Mouse (Mus musculus) forebrain, postnatal 0 days (tissue): ENCODE results near the gene Plce1. TPM values are rescaled to one million over a fixed set of nuclear protein-coding genes. Genes with fewer than 3 reads are reported as not detected.

Experiments
- ATAC-seq: fragments of 200-750 bp; cut with Nextera tagmentation; 2 replicates; pipeline ENCODE4 v1.8.0; 2017; ENCODE audit warnings: mild to moderate bottlenecking, moderate library complexity
- DNase-seq: peaks from one replicate; pipeline ENCODE4 v3.0.0-alpha.2; 2015
- H3K27ac ChIP-seq: fragments of 300-500 bp; sonication (generic); 2 replicates; pipeline ENCODE4 v1.5.1; 2014; ENCODE audit warnings: low read depth, mild to moderate bottlenecking, antibody characterized with exemption, low read length, moderate library complexity, mixed read lengths
- H3K27me3 ChIP-seq: fragments of 300-500 bp; sonication (generic); 2 replicates; pipeline ENCODE4 v1.6.1; 2014; ENCODE audit warnings: mild to moderate bottlenecking, low read length, mixed read lengths; ENCODE audit not compliant: insufficient read depth
- H3K36me3 ChIP-seq: fragments of 300-500 bp; sonication (generic); 2 replicates; pipeline ENCODE4 v1.6.1; 2014; ENCODE audit warnings: mild to moderate bottlenecking, moderate library complexity; ENCODE audit not compliant: insufficient read depth
- H3K4me1 ChIP-seq: fragments of 300-500 bp; sonication (generic); 2 replicates; pipeline ENCODE4 v1.6.1; 2014; ENCODE audit warnings: antibody characterized with exemption; ENCODE audit not compliant: insufficient read depth
- H3K4me2 ChIP-seq: fragments of 300-500 bp; sonication (generic); 2 replicates; pipeline ENCODE4 v1.6.1; 2014; ENCODE audit warnings: low read depth, mild to moderate bottlenecking, moderate library complexity
- H3K4me3 ChIP-seq: fragments of 300-500 bp; sonication (generic); 2 replicates; pipeline ENCODE4 v1.5.1; 2014; ENCODE audit warnings: low read depth, low read length, mixed read lengths
- H3K9ac ChIP-seq: fragments of 300-500 bp; sonication (generic); 2 replicates; pipeline ENCODE4 v1.6.1; 2014; ENCODE audit warnings: mild to moderate bottlenecking
- H3K9me3 ChIP-seq: fragments of 300-500 bp; sonication (generic); 2 replicates; pipeline ENCODE4 v1.6.1; 2016; ENCODE audit warnings: low read length
- CTCF ChIP-seq: sonication (generic); IDR thresholded peaks from 2 replicates; pipeline ENCODE4 v1.5.1; 2016; ENCODE audit warnings: antibody characterized with exemption, control low read depth, low read depth
- WGBS: fragments of 180-500 bp; shearing (Covaris S2); extraction: QIAGEN DNeasy Blood & Tissue Kit; methylation state at CpG from one replicate; pipeline ENCODE4 v1.1.7; 2014; 5-methylcytosine and 5-hydroxymethylcytosine counted together
- polyA plus RNA-seq: library from polyadenylated mRNA; unstranded; fragments of >200 nt; fragmentation: Nextera tagmentation; extraction: Ambion mirVana; gene quantifications from 2 replicates; pipeline ENCODE4 v1.2.1, GENCODE M21; 2015
- total RNA-seq: library from RNA; depleted of rRNA; stranded (reverse); fragments of >200 nt; gene quantifications from 2 replicates; pipeline ENCODE4 v1.2.3, GENCODE M21; 2014

The Plce1 gene
- total and polyA plus RNA-seq, 2 experiments from 2014 or later, result 2.8 to 11.1 TPM

DNA sequence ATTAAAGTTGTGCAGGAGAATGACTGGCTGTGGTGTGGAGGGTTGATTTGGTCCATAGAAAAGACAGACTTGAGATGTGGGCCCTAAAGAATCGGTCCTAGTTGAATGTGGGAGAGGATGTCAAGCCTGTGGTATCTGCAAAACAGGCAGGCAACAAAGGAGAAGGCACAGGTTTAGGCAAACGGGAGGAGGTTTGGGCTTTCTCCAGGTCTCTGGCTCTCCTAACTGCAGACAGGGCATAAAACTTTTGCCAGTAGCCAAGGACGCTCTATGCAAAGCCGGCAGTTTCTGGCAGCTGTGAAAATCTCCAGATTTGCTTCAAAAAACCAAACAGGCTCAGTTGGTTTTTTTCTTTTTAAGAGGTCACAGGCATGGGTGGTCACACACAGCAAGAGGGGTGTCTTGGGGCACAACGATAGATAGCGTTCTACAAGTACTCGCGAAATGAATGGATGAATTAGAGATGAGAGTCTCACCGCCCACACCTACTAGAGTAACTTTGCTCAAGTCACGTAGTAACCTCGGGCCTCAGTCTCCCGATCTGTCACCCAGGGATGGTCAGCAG, 671 bp upstream of the Plce1 start:
- no peak for TF ChIP-seq CTCF
- Histone ChIP-seq H3K4me2 (peak overlapping the region; percentile 98), H3K27me3 (peaks cover 4% of the 10 kb centered on the region), H3K27ac (no peak overlapping the region), H3K4me1 (no peaks in the 10 kb centered on the region), H3K36me3 (no peaks in the 10 kb centered on the region), H3K9me3 (no peaks in the 10 kb centered on the region), H3K4me3 (peak overlapping the region; percentile 58), H3K9ac (peak overlapping the region; percentile 40)
- ATAC-seq (no peak), DNase-seq (no peak)
- 9% methylated on average over 12 of the region's 12 CpGs for WGBS

DNA sequence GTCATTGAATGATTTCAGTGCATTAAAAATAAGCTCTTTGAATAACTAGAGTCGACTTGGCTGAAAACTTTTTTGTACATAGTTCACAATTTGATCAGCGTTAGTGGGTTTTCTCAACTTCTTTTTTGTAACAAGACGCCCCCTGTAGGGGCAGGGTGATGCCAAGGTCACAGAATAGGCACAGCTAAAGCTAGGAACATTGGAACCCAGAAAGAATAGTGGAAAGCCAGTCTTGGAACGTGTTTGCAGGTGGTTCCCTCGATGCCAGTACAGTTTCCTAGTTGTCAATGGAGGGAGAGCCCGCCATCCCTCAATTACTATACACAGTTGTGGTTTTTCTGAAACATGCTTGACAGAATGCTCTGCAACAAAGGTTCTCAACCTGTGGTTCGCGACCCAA, 997 bp downstream of the Plce1 start:
- 8% methylated on average over 8 of the region's 8 CpGs for WGBS
- H3K4me3 ChIP-seq, result peak overlapping the region; percentile 58
- TF ChIP-seq CTCF, result peak; percentile 13; the same call in 1 of the 2 replicates
- DNase-seq, result no peak
- no peaks in the 10 kb centered on the region for H3K4me1 ChIP-seq
- ATAC-seq, result no peak
- no peaks in the 10 kb centered on the region for H3K36me3 ChIP-seq
- H3K27me3 ChIP-seq, result peaks cover 4% of the 10 kb centered on the region
- H3K27ac ChIP-seq, result no peak overlapping the region
- H3K9ac ChIP-seq, result no peak overlapping the region
- H3K4me2 ChIP-seq, result peak overlapping the region; percentile 98
- H3K9me3 ChIP-seq, result no peaks in the 10 kb centered on the region

- no peak for ATAC-seq
- Histone ChIP-seq H3K4me1 (no peaks in the 10 kb centered on the region), H3K36me3 (no peaks in the 10 kb centered on the region), H3K9me3 (no peaks in the 10 kb centered on the region), H3K4me2 (peak overlapping the region; percentile 98), H3K27ac (no peak overlapping the region), H3K27me3 (peaks cover 4% of the 10 kb centered on the region), H3K4me3 (peak overlapping the region; percentile 58), H3K9ac (no peak overlapping the region)
- no peak for TF ChIP-seq CTCF
- DNase-seq, result no peak
- WGBS, result 20% methylated on average over 19 of the region's 19 CpGs
Measured at GRCm38 (mm10) chr19:38482406-38483181, 1.7 kb downstream of the Plce1 start.

DNA sequence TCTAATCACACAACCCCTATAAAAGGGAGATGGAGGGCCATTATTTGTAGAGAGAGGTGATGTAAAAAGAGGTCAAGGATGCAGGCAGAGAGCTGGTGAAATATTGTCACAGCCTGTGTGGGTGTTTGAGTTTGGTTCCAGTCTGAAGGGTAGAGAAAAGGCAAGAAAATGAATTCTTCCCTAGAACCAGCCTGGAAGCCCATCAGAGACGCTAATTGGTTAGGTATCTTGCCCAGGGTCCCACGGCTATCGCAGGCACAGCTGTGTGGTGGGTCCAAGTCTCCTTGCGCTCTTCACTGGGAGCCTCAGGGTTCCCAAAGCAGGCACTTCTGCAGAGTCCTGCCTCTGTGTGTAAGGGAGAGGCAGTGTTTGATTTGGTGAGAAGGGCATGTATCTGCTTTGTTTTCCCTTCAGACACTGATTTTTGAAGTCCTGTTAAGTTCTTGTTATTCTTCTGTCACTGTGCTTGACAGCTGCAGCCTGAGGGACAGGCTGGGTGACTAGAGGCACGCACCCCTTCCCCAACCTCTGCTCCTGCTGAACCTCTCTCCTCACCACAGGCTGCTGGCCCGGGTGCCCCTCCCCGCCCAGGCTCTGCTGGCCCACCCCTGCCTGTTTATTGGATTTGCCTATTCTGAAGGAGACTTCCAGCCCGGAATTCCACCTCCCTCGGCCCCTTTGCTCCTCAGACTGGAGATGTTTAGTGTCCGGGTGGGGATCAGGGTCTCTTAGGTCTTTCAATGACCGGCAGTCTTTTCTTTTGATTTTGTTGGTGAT, 5.1 kb downstream of the Plce1 start:
- Histone ChIP-seq H3K4me3 (no peak overlapping the region), H3K4me1 (no peaks in the 10 kb centered on the region), H3K9me3 (no peaks in the 10 kb centered on the region), H3K36me3 (no peaks in the 10 kb centered on the region), H3K27ac (no peak overlapping the region), H3K9ac (no peak overlapping the region), H3K27me3 (no peaks in the 10 kb centered on the region), H3K4me2 (no peak overlapping the region)
- ATAC-seq (no peak), DNase-seq (no peak)
- TF ChIP-seq CTCF, result no peak
- 16% methylated on average over 11 of the region's 11 CpGs for WGBS

- Histone ChIP-seq H3K4me2 (no peak overlapping the region), H3K9ac (no peak overlapping the region), H3K27me3 (no peaks in the 10 kb centered on the region), H3K4me3 (no peak overlapping the region), H3K4me1 (no peaks in the 10 kb centered on the region), H3K27ac (no peak overlapping the region), H3K9me3 (no peaks in the 10 kb centered on the region), H3K36me3 (no peaks in the 10 kb centered on the region)
- 21% methylated on average over 4 of the region's 4 CpGs for WGBS
- DNase-seq, result no peak
- no peak for ATAC-seq
- no peak for TF ChIP-seq CTCF
Measured at GRCm38 (mm10) chr19:38487501-38487900, 6.6 kb downstream of the Plce1 start.

DNA sequence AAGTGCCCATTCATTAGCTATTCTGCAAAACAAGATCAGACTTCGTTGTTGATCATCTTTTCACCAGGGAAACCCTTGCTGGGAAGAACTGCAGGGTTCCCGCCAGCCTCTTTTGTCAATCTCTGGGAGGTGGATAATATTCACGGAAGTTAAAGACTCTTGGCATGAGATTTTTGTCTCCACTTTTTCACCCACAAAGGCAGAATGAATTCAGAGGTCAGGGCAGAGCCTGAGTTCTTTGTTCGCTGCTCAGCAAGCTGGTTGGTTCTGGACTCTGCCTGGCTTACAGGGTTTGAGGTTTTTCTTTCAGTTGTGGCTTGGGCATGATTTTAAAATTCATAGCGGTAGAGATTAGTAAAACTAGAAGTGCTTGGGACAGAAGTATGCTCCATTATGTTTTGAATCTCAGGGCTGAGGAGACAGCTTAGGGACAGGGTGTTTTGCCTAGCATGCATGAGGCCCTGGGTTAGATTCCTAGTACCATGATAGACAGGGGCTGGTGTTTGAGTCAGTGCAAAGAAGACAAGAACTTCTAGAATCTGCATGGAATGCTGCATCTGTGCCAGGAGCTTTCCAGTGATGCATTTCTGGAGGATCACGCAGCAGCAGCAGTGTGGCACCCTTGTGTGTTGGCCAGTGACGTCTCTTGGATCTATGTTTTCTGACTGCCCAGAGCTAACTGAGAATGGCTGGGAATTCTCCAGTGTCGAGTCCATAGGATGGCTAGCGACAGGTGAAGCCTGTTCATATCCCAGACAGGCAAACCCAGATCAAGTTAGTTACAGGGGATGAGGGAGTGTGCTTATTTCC, 7.4 kb downstream of the Plce1 start:
- WGBS, result 20% methylated on average over 9 of the region's 9 CpGs
- Histone ChIP-seq H3K27ac (no peak overlapping the region), H3K9ac (no peak overlapping the region), H3K9me3 (no peaks in the 10 kb centered on the region), H3K4me2 (no peak overlapping the region), H3K27me3 (no peaks in the 10 kb centered on the region), H3K4me1 (no peaks in the 10 kb centered on the region), H3K36me3 (no peaks in the 10 kb centered on the region), H3K4me3 (no peak overlapping the region)
- peak; percentile 36; the same call in 1 of the 2 replicates for ATAC-seq
- DNase-seq, result no peak
- no peak for TF ChIP-seq CTCF
